Mouse (Mus musculus): ENCODE results near the gene Celf1.

DNA sequence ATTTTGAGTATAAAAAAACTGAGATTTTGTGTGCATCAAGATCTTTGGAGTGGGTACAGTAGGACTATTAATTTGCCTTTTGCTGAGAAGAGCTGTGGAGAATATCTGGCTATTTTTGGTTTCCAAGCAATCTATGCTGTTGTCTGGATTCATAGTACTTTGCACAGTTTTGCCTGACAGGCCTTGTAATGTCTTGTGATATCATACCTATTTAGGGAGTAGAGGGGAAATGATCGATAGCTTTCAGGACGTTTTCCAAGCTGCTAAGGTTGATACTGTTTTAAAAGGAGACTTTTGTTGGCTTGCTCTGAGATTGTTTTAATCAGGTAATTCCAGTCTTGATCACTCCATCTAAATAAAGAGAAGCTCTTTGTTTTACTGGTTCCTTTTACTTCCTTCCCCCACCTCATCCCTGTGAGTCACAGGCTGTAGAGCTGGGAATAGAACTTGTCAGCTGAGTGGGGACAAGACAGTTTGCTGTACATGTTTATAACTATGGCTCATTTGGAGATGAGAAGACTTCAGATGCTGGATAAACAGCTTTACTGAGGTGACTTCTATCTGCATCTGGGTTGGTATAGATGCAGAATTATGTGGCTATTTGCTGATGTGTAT, 25.4 kb downstream of the Celf1 start:
- TF ChIP-seq TAL1 (IDR thresholded peaks at IDR 0.05; ENCODE audit: low read length): no peak
- no peak for TF ChIP-seq GATA1 (IDR thresholded peaks at IDR 0.05; ENCODE audit: low read length)

Data from erythroblast, embryonic 14.5 days (primary cell).